Mouse (Mus musculus) midbrain, embryonic 11.5 days (tissue): ENCODE data around the gene Bdh1. TPM values are rescaled to one million over a fixed set of nuclear protein-coding genes. Genes with fewer than 3 reads are reported as not detected.

Experiments
- ATAC-seq: fragments of 200-750 bp; cut with Nextera tagmentation; 2 replicates; pipeline ENCODE4 v1.8.0; 2017; ENCODE audit warnings: moderate TSS enrichment, moderate library complexity; ENCODE audit not compliant: low FRiP score
- DNase-seq: peaks from one replicate; pipeline ENCODE4 v3.0.0; 2015; ENCODE audit warnings: low spot score; ENCODE audit errors: missing footprints
- H3K27ac ChIP-seq: fragments of 300-500 bp; sonication (generic); 2 replicates; pipeline ENCODE4 v1.5.1; 2014; ENCODE audit warnings: low read depth, low read length
- H3K27me3 ChIP-seq: fragments of 300-500 bp; sonication (generic); 2 replicates; pipeline ENCODE4 v1.6.1; 2014; ENCODE audit warnings: mild to moderate bottlenecking, low read length, moderate library complexity, mixed read lengths; ENCODE audit not compliant: control insufficient read depth, insufficient read depth
- H3K36me3 ChIP-seq: fragments of 300-500 bp; sonication (generic); 2 replicates; pipeline ENCODE4 v1.6.1; 2014; ENCODE audit warnings: mild to moderate bottlenecking, low read length, moderate library complexity, mixed read lengths; ENCODE audit not compliant: control insufficient read depth, insufficient read depth
- H3K4me1 ChIP-seq: fragments of 300-500 bp; sonication (generic); 2 replicates; pipeline ENCODE4 v1.6.1; 2014; ENCODE audit warnings: low read length; ENCODE audit not compliant: control insufficient read depth, insufficient read depth
- H3K4me2 ChIP-seq: fragments of 300-500 bp; sonication (generic); 2 replicates; pipeline ENCODE4 v1.6.1; 2014; ENCODE audit warnings: mild to moderate bottlenecking, moderate library complexity
- H3K4me3 ChIP-seq: fragments of 300-500 bp; sonication (generic); 2 replicates; pipeline ENCODE4 v1.5.1; 2014; ENCODE audit warnings: low read depth, low read length
- H3K9ac ChIP-seq: fragments of 300-500 bp; sonication (generic); 2 replicates; pipeline ENCODE4 v1.6.1; 2014; ENCODE audit warnings: low read length
- H3K9me3 ChIP-seq: fragments of 300-500 bp; sonication (generic); 2 replicates; pipeline ENCODE4 v1.6.1; 2016; ENCODE audit warnings: low read length; ENCODE audit not compliant: control insufficient read depth
- WGBS: fragments of 180-500 bp; shearing (Covaris S2); extraction: QIAGEN DNeasy Blood & Tissue Kit; methylation state at CpG from one replicate; pipeline ENCODE4 v1.1.7; 2014; 5-methylcytosine and 5-hydroxymethylcytosine counted together
- polyA plus RNA-seq: library from polyadenylated mRNA; unstranded; fragments of >200 nt; fragmentation: Nextera tagmentation; extraction: Ambion mirVana; gene quantifications from 2 replicates; pipeline ENCODE4 v1.2.1, GENCODE M21; 2014

The Bdh1 gene
- polyA plus RNA-seq, 1 experiment from 2014 or later, result 19.0 TPM

DNA sequence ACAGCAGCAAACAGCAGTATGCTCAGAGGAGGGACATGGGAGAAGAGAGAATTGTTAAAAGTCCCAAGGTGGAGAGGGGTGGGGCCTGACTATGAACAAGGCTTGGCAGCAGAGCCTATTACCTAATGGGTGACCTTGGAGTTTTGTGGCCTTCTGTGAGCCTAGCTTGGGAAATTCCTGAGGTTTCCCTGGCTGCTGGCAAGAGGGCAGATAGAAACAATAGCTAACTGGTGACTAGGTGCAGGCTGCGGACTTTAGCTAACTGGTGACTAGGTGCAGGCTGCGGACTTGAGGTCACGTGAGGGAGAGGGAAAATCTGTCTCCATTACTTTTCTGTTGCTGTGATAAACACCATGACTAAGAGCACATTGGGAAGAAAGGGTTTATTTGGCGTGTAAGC, 31.9 kb downstream of the Bdh1 start:
- no peaks in the 10 kb centered on the region for H3K9me3 ChIP-seq

GRCm38 (mm10) chr16:31455276-31456045, 33.4 kb downstream of the Bdh1 start:
- no peaks in the 10 kb centered on the region for H3K36me3 ChIP-seq
- peaks cover 2% of the 10 kb centered on the region; the same call in 1 of the 2 replicates for H3K4me1 ChIP-seq
- H3K4me3 ChIP-seq, result no peak overlapping the region
- ATAC-seq (no peak), DNase-seq (no peak)
- no peaks in the 10 kb centered on the region for H3K27me3 ChIP-seq
- H3K4me2 ChIP-seq, result no peak overlapping the region
- 79% methylated on average over 21 of the region's 21 CpGs for WGBS
- no peaks in the 10 kb centered on the region for H3K9me3 ChIP-seq
- H3K9ac ChIP-seq, result no peak overlapping the region
- no peak overlapping the region for H3K27ac ChIP-seq

More for the DNA sequence above, 31.9 kb downstream of the Bdh1 start:
- H3K4me2 ChIP-seq, result no peak overlapping the region
- H3K27ac ChIP-seq, result no peak overlapping the region
- H3K4me3 ChIP-seq, result no peak overlapping the region
- H3K27me3 ChIP-seq, result no peaks in the 10 kb centered on the region
- 75% methylated on average over 4 of the region's 4 CpGs for WGBS
- no peak for ATAC-seq
- H3K4me1 ChIP-seq, result peaks cover 2% of the 10 kb centered on the region; the same call in 1 of the 2 replicates
- DNase-seq, result no peak
- H3K9ac ChIP-seq, result no peak overlapping the region
- no peaks in the 10 kb centered on the region for H3K36me3 ChIP-seq

DNA sequence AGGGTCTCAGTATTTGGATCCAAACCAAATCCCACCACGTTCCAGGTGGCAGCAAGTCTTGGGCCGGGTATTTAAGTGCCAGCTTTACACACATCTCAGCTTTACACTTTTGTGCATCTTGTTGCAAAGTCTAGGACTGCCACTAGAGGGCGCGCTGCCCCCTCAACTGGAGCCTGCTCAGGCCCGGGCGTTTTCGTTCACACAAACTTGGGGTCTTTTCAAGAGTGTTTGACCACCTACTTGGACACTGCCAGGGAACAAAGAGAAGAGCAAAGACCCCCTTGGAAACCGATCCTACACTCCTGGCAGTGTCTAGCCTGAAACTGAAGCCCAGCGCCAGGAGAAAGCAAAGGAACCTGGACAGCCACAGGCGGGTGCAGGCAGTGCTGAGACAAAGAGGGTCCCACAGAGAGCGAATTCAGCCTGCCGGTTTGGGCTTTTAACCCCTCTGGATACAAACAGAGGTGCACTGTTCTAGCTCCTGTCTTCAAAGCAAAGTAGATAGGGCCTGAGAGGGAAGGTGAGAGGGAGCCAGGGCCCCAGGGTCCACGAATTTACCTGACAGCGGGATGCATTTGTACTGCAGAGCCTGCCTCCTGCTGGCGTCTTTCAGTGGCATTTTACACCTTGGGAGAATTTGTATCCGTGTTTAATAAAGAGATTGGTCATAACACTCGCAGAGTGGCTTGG, 36.3 kb downstream of the Bdh1 start:
- WGBS, result 5% methylated on average over 17 of the region's 17 CpGs
- ATAC-seq, result peak; percentile 84
- peak overlapping the region; percentile 31 for H3K4me3 ChIP-seq
- DNase-seq, result peak; percentile 99
- peak overlapping the region; percentile 74 for H3K9ac ChIP-seq
- H3K27ac ChIP-seq, result 0 out of 2 replicates have a peak overlapping the region, but pooled peaks have one; percentile 4
- no peaks in the 10 kb centered on the region for H3K9me3 ChIP-seq
- H3K4me2 ChIP-seq, result peak overlapping the region; percentile 55
- no peaks in the 10 kb centered on the region for H3K27me3 ChIP-seq
- peaks cover 2% of the 10 kb centered on the region; the same call in 1 of the 2 replicates for H3K4me1 ChIP-seq
- no peaks in the 10 kb centered on the region for H3K36me3 ChIP-seq

GRCm38 (mm10) chr16:31459968-31460461, 37.9 kb downstream of the Bdh1 start:
- no peaks in the 10 kb centered on the region for H3K36me3 ChIP-seq
- peaks cover 2% of the 10 kb centered on the region; the same call in 1 of the 2 replicates for H3K4me1 ChIP-seq
- DNase-seq (no peak), ATAC-seq (no peak)
- H3K9me3 ChIP-seq, result no peaks in the 10 kb centered on the region
- H3K4me3 ChIP-seq, result no peak overlapping the region
- H3K27me3 ChIP-seq, result no peaks in the 10 kb centered on the region
- no peak overlapping the region for H3K9ac ChIP-seq
- no peak overlapping the region for H3K4me2 ChIP-seq
- no peak overlapping the region for H3K27ac ChIP-seq
- WGBS, result 38% methylated on average over 10 of the region's 10 CpGs

DNA sequence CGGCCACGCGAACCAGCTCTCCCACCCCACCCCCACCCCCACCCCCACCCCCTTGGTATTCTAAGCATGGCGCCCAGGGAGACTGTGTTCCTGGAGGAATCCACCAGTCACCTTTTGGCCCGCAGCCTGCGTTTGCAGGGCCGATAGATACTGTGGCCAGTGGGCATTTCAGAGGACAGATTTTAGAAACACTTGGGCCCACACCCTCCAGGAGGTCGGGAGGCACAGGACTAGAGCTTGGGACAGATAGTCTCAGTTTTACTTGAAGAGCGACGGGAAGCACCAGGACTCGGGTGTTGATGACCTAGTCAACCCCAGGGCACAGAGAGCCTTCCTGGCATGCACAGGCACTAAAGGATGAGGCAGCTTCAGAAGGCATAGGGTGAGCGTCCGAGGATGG, 38.4 kb downstream of the Bdh1 start:
- Histone ChIP-seq H3K27me3 (no peaks in the 10 kb centered on the region), H3K27ac (no peak overlapping the region), H3K9me3 (no peaks in the 10 kb centered on the region), H3K36me3 (no peaks in the 10 kb centered on the region), H3K4me1 (peaks cover 2% of the 10 kb centered on the region; the same call in 1 of the 2 replicates), H3K4me3 (no peak overlapping the region), H3K9ac (no peak overlapping the region), H3K4me2 (no peak overlapping the region)
- DNase-seq (no peak), ATAC-seq (no peak)
- WGBS, result 61% methylated on average over 13 of the region's 13 CpGs

- ATAC-seq (no peak), DNase-seq (no peak)
- Histone ChIP-seq H3K4me1 (peaks cover 2% of the 10 kb centered on the region; the same call in 1 of the 2 replicates), H3K27ac (no peak overlapping the region), H3K4me2 (no peak overlapping the region), H3K27me3 (no peaks in the 10 kb centered on the region), H3K9me3 (no peaks in the 10 kb centered on the region), H3K4me3 (no peak overlapping the region), H3K36me3 (no peaks in the 10 kb centered on the region), H3K9ac (no peak overlapping the region)
- WGBS, result 90% methylated on average over 5 of the region's 5 CpGs
Observed at GRCm38 (mm10) chr16:31461046-31461445, 39.0 kb downstream of the Bdh1 start.

GRCm38 (mm10) chr16:31462113-31462687, 40.1 kb downstream of the Bdh1 start:
- 29% methylated on average over 12 of the region's 12 CpGs for WGBS
- no peak overlapping the region for H3K9ac ChIP-seq
- no peak for ATAC-seq

GRCm38 (mm10) chr16:31464953-31465352, 42.9 kb downstream of the Bdh1 start:
- no peaks in the 10 kb centered on the region for H3K9me3 ChIP-seq
- no peak overlapping the region for H3K27ac ChIP-seq
- H3K27me3 ChIP-seq, result no peaks in the 10 kb centered on the region
- WGBS, result 94% methylated on average over 5 of the region's 5 CpGs
- no peaks in the 10 kb centered on the region for H3K36me3 ChIP-seq
- no peak for DNase-seq
- H3K4me1 ChIP-seq, result no peaks in the 10 kb centered on the region
- no peak overlapping the region for H3K9ac ChIP-seq
- no peak for ATAC-seq
- H3K4me2 ChIP-seq, result no peak overlapping the region
- no peak overlapping the region for H3K4me3 ChIP-seq

More at GRCm38 (mm10) chr16:31462113-31462687, 40.1 kb downstream of the Bdh1 start:
- Histone ChIP-seq H3K27ac (no peak overlapping the region), H3K27me3 (no peaks in the 10 kb centered on the region), H3K4me3 (no peak overlapping the region), H3K36me3 (no peaks in the 10 kb centered on the region), H3K4me1 (peaks cover 2% of the 10 kb centered on the region; the same call in 1 of the 2 replicates), H3K4me2 (no peak overlapping the region), H3K9me3 (no peaks in the 10 kb centered on the region)
- DNase-seq, result no peak
